Mouse (Mus musculus) brain, embryonic 14.5 days (tissue): ENCODE results near the gene Ccdc6. TPM values are rescaled to one million over a fixed set of nuclear protein-coding genes. Genes with fewer than 3 reads are reported as not detected.
A peak's percentile ranks its signal among the peaks of the same experiment; 100 is the strongest.

Source experiments
- DNase-seq: peaks from one replicate; pipeline ENCODE4 v3.0.0-alpha.2; 2011; ENCODE audit warnings: low read depth
- CTCF ChIP-seq: fragments of 200-500 bp; IDR thresholded peaks from 2 replicates; pipeline ENCODE4 v1.5.1; 2012; ENCODE audit warnings: inconsistent platforms, mild to moderate bottlenecking, moderate library complexity, borderline replicate concordance; ENCODE audit not compliant: insufficient read depth, insufficient read length; ENCODE audit errors: extremely low read depth
- POLR2A ChIP-seq: fragments of 200-500 bp; IDR thresholded peaks from 2 replicates; pipeline ENCODE4 v1.6.1; 2012; ENCODE audit warnings: mild to moderate bottlenecking, inconsistent platforms, borderline replicate concordance; ENCODE audit not compliant: poor library complexity, insufficient read depth, insufficient read length, severe bottlenecking; ENCODE audit errors: extremely low read depth
- polyA plus RNA-seq: library from polyadenylated mRNA; depleted of rRNA; stranded (reverse); fragments of >200 nt; gene quantifications from 2 replicates; pipeline ENCODE4 v1.2.3, GENCODE M21; 2012

The Ccdc6 gene
- polyA plus RNA-seq, 1 experiment: 44.2 TPM

- TF ChIP-seq POLR2A (no peak), CTCF (no peak)
- DNase-seq: no peak
These were observed 62.9 kb downstream of the Ccdc6 start for GRCm38 (mm10) chr10:70159651-70160320.

- no peak for DNase-seq
These were observed 63.9 kb downstream of the Ccdc6 start for GRCm38 (mm10) chr10:70160811-70161210.

GRCm38 (mm10) chr10:70161504-70161903, 64.6 kb downstream of the Ccdc6 start:
- TF ChIP-seq POLR2A (no peak), CTCF (no peak)
- no peak for DNase-seq

More at GRCm38 (mm10) chr10:70160811-70161210, 63.9 kb downstream of the Ccdc6 start:
- TF ChIP-seq POLR2A (no peak), CTCF (no peak)

- no peak for TF ChIP-seq POLR2A
- no peak for TF ChIP-seq CTCF
- DNase-seq: peak; percentile 38
These were observed 66.8 kb downstream of the Ccdc6 start for GRCm38 (mm10) chr10:70163681-70164080.

- TF ChIP-seq POLR2A: no peak
- peak; percentile 45; the same call in 1 of the 2 replicates for TF ChIP-seq CTCF
- no peak for DNase-seq
These were observed 69.0 kb downstream of the Ccdc6 start for GRCm38 (mm10) chr10:70165877-70166276.

- DNase-seq: no peak
- TF ChIP-seq CTCF (no peak), POLR2A (no peak)
These were observed 69.5 kb downstream of the Ccdc6 start for GRCm38 (mm10) chr10:70166427-70166826.

GRCm38 (mm10) chr10:70167625-70168024, 70.7 kb downstream of the Ccdc6 start:
- no peak for DNase-seq
- TF ChIP-seq CTCF (no peak), POLR2A (no peak)

GRCm38 (mm10) chr10:70168396-70168795, 71.5 kb downstream of the Ccdc6 start:
- no peak for DNase-seq
- TF ChIP-seq CTCF (no peak), POLR2A (no peak)

- DNase-seq: peak; percentile 58
- TF ChIP-seq POLR2A: no peak
- TF ChIP-seq CTCF: no peak
These were observed 72.1 kb downstream of the Ccdc6 start for GRCm38 (mm10) chr10:70169044-70169443.

GRCm38 (mm10) chr10:70173314-70173713, 76.4 kb downstream of the Ccdc6 start:
- peak; percentile 44 for DNase-seq
- TF ChIP-seq POLR2A (no peak), CTCF (peak; percentile 72)

- no peak for DNase-seq
- TF ChIP-seq POLR2A (no peak), CTCF (no peak)
These were observed 77.7 kb downstream of the Ccdc6 start for GRCm38 (mm10) chr10:70174494-70175190.
